Mouse (Mus musculus): ENCODE data around the gene Sectm1b. TPM values are rescaled to one million over a fixed set of nuclear protein-coding genes. Genes with fewer than 3 reads are reported as not detected.
"Not testable (repeated sequence)": the region's sequence is repeated elsewhere in the genome, so short reads cannot be mapped to it uniquely, and the experiment has no call there.

Gene Sectm1b
- not detected for total RNA-seq (2022)

DNA sequence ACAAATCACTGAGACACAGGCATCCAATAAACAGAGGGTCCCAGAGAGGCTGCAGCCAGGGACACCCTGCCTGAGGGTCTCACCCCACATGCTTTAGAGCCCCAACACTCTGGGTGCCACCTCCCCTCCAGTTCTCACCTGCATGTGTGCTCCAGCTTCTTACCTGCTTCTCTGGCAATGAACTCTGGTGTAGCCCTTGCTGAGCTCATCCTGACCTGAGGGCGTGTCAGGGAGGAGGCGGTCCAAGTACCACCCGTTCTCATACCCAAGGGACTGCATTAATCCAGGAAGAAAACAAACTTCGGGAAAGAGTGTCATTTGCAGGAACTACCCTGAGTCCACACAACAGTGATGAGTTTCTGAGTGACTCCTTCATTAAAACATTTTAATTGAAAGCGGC is at the start of gene Sectm1b:
Sectm1b (minus strand) TSS at position 191 of the 400 bp plus-strand sequence.
- no peak for DNase-seq (ENCODE audit: low spot score in 2 of 2)

DNA sequence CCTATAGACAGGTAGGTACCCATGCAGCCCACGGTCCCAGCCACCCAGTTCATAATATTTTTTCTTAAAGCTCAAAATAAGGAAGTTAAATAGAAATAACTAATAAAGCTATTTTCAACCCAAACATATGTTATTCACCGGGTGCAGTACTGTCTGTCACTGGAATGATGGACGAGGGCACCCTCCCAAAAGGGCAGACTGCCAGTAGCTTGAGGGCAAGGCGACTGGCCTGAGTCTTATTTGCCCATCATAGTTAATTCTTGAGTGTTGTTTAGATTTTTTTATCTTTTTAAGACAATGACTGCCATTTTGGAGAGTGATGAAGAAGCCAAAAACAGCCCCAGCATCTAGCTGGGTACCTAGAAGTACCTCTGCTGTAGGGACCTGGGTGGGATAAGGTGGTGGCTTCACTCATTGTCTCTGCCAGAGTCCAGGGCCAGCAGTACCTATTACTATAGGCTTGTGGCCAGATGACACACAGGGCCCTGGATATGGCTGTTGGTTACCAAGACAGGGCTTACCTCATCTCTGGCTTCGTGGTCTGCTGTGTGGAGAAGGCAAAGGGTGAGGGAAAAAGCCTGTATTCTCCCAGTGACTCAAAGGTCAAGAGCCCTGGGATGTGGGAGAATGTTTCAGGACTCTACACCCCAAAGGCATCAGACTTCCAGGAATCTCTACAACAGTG is 48.9 kb upstream of the Sectm1b start:
- DNase-seq (ENCODE audit: low spot score in 2 of 2), result no peak

DNA sequence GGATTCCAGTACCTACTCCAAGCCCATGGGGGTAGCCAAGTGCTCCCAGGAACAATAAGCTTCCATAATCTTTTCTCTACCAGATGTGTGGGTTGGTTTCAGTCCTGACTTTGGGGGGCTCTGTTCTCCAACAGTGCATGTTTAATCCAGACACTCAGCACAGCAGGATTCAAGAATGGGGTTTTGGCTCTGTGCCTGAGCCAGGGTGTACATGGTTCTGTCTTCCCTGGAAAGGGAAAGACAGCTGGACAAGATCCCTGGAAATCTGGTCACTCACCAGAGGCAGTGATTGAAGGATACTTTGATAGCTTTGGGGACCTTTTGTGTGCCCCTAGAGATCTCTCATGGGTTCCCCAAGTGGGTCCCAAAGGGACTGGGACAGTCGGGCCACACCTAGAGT is 48.2 kb upstream of the Sectm1b start:
- no peak for DNase-seq (ENCODE audit: low spot score in 2 of 2)

DNA sequence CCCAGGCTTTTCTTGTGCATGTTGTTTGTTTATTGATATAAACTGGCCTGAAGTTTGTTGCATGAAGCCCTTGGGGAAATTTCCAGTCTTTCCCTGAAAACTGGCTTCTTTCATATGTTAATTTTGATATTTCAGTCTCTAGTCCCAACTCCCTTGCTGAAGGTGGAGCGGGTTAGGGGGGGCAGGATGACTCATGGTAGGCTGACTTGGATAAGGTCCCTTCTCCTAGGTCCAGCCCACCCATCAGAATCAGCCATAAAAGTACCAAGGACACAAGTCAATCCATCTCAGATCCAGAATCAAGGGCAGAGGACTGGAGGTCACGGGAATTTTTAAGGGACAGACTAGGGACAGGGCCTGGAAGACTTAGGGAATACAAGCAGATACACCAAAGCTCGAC is 47.7 kb upstream of the Sectm1b start:
- no peak for DNase-seq (ENCODE audit: low spot score in 2 of 2)

DNA sequence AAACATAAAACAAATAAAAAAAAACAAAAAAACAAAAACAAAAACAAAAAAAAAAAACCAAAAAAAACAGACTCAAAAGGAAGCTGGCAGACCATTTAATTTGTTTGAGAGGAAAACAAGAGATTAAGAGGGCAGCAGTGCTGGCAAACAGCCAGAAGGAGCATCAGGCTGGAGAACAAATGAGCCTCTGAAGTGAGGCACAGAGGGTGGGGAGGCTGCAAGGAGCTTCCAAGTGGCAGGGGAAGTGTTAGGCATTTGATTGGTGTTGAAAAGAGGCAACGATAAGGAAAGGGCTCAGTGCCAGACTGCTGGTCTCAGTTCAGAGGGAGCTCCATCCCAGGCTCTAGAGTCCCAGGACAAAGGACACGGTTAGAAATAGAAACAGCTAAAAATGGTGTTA is 46.6 kb upstream of the Sectm1b start:
- peak in 1 of 2 experiments; percentile 12 for DNase-seq (ENCODE audit: low spot score in 2 of 2)

DNA sequence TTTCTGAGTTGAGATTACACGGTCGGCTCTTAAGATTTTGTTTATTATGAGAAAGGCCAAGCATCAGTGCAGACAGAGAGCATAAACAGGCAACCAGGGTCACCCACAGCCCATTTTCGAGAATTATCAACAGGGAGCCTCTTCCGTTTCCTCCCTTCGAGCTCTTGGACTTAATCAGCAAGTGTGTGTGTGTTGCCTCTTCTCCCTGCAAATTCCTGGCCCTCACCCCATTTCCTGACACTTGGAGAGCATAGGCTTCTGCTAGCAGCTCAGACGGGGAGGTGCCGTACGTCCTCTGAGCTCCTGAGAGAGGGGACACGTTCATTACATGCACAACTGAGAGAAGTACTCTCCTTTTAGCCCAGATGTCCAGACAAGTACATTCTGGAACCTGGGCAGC is 44.7 kb upstream of the Sectm1b start:
- DNase-seq (ENCODE audit: low spot score in 2 of 2), result no peak

DNA sequence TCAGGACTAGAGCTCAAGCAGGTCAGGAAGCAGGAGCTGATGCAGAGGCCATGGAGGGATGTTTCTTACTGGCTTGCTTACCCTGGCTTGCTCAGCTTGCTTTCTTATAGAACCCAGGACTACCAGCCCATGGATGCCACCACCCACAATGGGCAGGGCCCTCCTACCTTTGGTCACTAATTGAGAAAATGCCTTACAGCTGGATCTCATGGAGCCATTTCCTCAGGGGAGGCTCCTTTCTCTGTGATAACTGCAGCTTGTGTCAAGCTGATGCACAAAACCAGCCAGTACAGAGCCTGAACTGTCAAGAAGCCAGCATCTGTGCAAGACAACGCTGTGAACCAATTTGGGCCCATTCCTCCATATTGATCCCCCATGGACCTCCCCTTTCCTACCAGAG is 43.9 kb upstream of the Sectm1b start:
- not testable (repeated sequence) for DNase-seq (ENCODE audit: low spot score in 2 of 2)

DNA sequence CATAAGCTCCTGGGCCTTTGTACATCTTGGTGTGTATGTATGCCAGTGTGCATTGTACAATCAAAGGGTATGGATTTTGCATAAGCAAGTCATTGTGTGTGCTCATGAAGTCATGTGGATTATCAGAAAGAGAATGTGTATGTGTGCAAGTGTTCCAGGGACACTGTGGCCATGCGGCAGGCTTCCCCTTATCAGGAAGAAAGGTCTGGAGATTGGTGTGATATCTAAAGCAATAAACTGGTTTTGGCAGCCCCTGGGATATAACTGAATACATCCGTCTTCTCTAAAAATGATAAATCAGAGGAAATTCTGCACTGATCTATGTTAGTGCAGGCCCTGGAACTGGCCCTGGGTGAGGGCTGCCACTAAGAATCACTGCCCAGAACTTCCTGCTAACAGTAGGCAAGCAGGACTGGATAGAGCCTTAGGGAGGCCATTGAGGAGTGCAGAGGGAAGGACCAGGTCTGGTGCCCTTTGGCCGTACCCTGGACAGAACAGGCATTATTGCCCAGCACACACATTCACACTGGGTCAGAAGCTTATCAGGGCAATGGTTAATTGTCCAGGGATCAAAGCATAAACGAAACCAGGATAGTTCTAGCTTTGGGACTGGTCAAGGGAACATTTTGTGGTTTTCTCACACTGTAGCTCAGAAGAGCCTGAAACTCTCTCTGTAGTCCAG is 37.9 kb upstream of the Sectm1b start:
- DNase-seq (ENCODE audit: low spot score in 2 of 2), result no peak

DNA sequence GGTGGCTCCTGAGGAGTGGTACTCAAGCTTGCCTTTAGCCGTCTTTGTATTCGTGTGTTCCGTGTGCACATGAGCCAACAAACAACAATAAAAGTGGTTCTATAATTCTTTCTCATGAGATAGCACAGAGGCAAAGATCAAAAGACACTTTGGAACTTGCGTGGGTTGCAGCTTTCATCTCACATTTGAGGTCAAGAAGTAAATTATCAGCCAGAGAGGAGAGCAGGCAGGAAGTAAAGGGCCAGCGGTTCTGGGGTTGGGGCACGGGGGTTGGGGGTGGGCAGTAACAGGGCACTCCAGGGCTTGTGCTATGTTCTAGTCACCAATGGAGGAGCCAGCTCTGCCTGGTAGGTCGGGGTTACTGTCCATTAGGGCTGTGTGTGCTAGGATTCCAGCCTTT is 37.3 kb upstream of the Sectm1b start:
- no peak for DNase-seq (ENCODE audit: low spot score in 2 of 2)

DNA sequence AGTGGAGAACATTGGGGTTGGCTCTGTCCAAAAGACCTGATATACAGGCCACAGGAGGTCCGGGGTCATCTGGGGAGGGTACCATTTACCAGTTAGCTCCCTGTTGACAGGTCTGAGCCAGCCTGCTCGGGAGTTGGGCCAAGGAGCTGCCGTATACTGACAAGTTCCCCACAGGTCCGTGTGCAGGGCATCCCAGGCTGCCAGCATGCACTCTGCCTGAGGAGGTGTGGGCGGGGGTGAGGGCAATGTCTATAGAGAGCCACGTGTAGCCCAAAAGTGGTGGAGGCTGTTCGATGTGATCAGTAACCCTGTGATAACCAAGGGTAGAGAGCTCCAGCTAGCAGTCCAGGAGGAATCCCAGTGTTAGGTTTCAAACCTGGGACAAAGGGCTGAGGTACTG is 36.4 kb upstream of the Sectm1b start:
- no peak for DNase-seq (ENCODE audit: low spot score in 2 of 2)

DNA sequence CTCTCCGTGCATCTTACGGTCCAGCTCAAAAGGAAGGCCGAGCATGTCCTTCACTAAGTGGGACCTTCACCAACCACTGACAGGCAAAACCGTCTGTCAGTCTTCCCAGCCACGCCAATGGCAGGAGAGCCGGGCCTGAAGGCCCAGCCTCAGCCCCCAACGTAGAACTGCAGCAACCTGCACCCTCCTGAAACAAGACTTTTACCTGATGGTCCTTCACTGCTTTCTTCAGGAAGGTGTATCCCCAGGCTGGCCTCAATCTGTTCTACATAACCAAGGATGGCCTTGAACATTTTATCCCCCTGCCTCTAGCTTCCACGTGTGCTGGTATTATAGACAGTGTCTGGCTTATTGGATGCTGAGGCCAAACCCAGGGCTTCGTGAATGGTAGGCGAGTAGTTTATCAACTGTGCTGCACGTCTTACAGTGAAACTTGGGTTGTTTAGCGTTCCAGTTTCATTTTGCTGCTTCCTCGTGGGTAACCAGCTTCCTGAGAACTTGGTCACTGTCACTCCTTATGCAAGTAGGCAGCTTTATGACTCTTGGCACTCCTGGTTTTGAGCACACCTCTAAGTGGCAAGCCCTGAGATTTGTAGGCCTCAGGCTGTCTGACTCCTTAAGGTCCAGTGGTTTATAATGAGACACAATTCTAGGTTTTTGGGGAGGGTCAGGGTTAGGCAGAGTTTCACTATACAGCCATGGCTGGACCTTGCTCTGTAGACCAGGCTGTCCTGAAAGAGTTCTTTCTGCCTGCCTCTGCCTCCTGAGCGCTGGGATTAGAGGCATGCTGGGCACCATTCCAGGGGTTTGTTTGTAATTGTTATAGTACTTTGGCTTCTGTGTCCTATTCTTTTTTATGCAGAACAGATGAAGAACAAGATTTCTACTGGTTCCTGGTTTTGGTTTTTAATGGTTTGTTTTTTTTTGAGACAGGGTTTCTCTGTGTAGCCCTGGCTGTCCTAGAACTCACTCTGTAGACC is 29.5 kb upstream of the Sectm1b start:
- DNase-seq (ENCODE audit: low spot score in 2 of 2), result no peak

DNA sequence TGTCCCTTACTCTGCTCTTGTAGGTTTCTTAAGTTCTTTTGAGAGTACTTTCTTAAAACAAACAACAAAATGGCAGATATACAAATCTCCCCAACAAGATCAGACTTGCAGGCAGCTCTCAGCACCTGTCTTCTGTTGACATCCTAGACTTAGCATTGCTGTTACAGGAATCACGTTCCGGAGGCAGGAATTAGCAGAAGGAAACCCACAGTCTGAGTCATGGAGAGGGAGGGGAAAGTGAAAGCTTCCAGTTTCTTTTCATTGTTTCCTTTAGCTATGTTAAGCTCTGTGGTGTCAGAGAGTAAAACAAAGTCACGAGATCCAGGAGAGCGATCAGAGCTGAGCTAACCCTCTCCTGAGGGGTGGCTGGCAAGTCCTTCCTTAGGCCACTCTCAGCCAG is 27.6 kb upstream of the Sectm1b start:
- no peak for DNase-seq (ENCODE audit: low spot score in 2 of 2)

DNA sequence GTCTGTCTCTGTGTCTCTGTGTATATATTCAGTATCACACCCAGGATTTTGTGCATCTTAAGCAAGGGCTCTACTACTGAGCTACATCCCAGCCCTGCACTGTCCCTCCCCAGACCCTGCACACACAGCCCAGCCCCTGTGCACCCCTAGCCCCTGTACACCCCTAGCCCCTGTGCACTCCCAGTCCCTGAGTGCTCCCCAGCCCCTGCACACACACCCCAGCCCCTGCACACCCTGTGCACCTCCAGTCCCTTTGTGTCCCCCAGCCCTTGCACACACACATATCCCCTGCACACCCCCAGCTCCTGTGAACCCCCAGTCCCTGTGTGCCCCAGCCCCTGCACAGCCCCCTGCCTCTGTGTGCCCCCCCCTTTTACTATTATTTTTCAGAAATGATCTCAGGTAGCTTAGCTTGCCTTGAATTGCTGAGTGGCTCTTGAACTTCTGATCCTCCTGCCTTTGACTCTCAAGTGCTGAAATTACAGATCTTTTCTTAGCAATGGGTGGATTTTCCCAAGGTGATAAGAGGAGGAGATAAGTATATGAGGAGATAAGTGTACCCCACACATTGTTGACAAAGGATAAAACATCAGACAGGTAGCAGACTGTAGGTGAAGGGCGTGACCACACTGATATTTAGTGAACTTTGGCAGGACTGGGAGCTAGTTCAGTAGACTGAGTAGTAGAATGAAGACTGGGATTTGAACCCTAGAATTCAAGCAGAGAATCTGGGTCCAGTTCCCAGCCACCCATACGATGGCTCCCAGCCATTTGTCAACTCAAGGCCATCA is 26.6 kb upstream of the Sectm1b start:
- no peak for DNase-seq (ENCODE audit: low spot score in 2 of 2)

DNA sequence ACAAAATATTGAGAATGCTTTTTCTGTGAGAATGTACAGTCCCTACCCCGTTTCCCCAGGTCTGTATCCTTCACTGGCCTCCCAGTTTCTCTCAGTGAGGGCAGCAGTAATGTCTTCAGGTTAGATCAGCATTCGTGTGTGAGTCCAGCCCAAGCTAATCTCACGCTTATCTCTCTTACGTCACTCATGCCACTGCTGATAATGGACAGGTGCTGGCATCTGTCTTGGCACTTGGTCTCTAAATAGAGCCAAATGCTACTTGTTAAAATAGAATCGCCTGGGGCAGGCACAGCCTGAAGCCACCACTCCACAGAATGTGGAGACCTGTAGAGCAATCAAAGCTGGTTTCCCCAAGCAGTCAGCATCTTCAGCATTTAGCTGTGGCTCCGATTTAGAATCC is 25.6 kb upstream of the Sectm1b start:
- no peak for DNase-seq (ENCODE audit: low spot score in 2 of 2)

DNA sequence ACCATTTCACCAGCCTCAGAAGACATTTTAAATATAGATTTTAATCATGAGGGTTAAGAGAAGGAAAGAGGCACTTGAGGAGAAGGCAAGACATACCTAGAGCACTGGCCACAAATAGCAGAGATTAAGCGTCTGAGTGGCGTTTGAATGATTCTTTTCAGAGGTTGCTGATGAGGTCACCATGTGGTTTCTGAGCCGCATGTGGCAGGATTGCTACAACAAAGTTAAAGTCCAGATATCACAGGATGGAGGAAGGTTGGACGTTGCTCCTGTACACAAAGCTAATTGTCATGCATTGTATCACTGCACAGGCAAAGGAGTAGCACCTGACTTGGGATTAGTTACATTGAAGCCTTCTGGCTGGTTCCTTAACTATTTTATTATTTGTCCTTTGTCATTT is 22.9 kb upstream of the Sectm1b start:
- no peak for DNase-seq (ENCODE audit: low spot score in 2 of 2)

DNA sequence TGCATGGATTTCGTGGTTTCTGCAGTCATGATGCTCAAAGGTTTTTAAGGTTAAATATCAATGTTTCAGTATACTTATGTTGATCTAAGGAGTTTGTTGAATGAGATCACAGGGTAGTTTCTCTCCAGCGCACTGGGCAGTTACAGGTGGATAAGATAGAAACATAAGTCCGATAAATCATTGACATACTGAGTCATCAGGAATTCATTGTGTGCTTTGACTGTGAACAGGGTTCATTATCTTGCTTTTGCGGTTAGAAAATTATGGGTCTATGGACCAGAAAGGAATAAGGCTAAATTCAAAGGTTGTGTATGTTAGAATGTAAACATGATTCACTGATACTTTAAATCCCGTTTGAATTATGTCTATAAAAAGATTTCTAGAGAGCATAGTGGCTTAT is 21.8 kb upstream of the Sectm1b start:
- no peak for DNase-seq (ENCODE audit: low spot score in 2 of 2)

DNA sequence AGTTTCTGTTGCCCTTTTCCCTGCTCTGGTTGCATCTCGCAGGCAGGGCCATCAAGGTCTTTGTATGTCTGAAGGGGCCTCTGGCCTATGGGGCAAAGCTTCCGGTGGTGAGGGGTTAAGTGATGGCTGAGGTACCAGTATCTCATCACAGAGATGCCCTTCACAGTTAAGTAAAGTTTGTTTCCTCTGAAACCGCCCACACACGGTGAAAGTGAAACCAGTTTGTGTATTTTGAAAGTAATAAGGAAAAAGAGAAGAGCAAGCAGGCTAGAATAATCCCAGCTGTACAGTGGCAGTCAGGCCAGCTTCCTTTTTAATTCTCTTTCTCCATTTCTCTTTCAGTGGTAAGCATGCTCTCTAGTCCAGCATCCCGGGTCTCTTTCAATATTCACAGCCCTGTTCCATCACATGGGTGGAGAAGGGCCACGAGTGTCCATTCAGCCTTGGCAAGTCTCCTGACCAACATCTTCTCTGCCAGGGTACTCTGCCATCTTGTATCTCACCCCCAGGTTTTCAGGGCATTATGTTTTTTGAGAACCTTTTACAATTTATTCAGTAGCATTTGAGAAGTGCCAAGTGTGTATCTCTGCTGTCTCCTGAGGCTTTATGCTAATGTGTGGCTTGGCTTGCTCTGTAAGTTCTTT is 19.6 kb upstream of the Sectm1b start:
- DNase-seq (ENCODE audit: low spot score in 2 of 2), result no peak

DNA sequence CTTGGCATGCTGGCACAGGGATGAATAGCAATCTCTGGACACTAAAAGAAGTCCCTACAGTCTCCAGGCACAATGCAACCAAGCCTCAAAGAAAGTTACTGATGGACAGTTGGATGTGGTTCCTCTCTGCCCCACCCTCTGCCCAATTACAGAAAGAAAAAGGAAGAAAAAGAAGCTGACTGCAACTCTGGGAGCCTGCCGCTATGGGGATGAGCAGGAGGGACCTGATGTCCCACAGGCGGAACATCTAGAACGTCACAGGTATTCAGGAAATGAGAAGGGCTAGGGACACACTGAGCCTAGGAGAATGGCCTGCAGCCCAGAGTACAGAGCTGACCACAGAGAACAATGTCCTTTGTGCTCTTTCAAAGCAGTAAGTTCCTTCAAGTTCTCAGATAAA is 18.9 kb upstream of the Sectm1b start:
- DNase-seq (ENCODE audit: low spot score in 2 of 2), result no peak

DNA sequence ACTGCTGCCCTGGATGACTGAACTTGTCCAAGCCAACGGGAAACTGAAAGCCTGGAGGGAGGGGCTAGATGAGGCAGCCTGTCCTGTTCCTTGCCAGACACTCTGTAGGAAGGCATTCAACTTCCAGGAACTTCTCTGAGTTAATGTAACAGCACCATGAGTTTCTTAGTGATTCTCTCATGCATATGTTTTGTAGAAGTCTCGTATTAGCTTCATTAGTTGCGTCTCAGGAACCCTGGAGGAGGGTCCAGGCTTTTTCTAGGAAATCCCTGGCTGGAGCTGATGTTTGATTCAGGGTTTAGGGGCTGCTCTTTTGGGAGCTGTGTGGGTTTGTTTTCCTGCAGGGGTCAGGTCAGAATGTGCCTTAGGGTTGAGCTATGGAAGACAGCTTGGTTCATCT is 17.8 kb upstream of the Sectm1b start, which contains the start of gene Sectm1a:
Sectm1a (minus strand) TSS at position 101 of the 400 bp plus-strand sequence.
- no peak for DNase-seq (ENCODE audit: low spot score in 2 of 2)

DNA sequence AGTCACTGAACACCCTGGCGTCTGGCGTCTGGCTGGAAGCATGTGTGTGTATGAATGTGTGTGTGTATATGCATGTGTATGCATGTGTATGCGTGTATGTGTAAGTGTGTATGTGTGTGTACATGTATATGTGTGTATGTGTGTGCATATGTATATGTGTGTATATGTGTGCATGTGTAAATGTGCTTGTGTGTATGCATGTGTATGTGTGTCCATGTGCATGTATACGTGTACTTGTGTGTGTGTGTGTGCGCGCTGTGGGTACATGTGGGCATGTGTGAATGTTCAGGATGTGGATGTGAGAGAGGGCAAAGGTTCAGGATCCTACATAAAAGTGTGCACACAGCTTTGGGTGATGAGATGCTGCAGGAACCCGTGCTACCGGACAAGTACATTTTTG is 17.0 kb upstream of the Sectm1b start:
- no peak for DNase-seq (ENCODE audit: low spot score in 2 of 2)

DNA sequence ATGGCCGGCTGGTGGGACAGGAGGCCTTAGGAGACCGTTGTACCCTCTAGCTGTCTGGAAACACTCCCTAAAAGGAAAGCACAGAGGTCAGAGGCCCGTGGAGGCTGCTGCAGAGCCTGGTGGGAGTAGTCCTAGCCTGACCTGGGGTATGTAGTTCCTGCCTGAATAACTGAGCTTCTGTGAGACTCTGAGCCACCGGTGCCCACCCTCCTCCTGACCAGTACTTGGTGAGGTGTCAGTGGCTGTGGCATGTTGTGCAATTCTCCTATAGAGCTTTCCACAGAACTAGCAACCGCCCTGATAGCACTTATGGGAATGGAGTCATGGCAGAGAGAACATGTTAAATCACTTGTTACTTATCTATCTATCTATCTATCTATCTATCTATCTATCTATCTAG is 12.3 kb upstream of the Sectm1b start:
- DNase-seq (ENCODE audit: low spot score in 2 of 2), result no peak

All from layer of hippocampus, adult 8-10 months (tissue).